In the genomic region with DNA sequence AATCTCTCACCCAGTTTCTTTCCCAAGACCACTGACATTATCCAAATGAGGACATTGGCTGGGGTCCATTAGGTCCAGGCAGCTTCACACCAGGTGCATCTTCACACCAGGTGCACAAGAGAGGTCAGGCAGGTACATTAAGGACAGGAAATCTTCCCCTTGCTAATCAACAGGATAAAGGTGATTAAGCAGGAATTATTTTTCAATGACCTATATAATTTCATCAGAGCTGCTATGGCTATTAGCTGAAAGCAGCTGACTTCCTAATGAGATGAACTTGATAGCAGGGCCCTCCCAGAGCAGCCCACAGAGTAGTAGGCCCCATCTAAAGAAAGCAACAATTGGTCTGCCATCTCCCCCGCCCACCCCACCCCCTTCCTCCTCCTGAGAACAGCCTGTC, we compare ENCODE assay signal across 14 mouse cellular contexts. TPM values are rescaled to one million over a fixed set of nuclear protein-coding genes. Genes with fewer than 3 reads are reported as not detected.
DNase-seq lines count a peak whose midpoint lies in the region; ATAC-seq and TF ChIP-seq lines count a peak whose summit lies in the region.
"Had no signal": no experiment of that assay in that cellular context is flagged by ENCODE, and none has a peak within 500 bp of the region (broad histone marks: within the 10 kb centered on the region; RNA-seq: fewer than 3 reads in every experiment).

No protein-coding gene starts in this region.

- no peaks in the 10 kb centered on the region for H3K9me3 ChIP-seq in heart, embryonic 14.5 days (ENCODE audit: control insufficient read depth, low read length)
- H3K9me3 ChIP-seq in liver, postnatal 0 days (ENCODE audit: low read length) = no peaks in the 10 kb centered on the region
- no peaks in the 10 kb centered on the region for H3K9me3 ChIP-seq in liver, embryonic 11.5 days (ENCODE audit: control insufficient read depth, low read length)
- H3K9me3 ChIP-seq in intestine, embryonic 16.5 days (ENCODE audit: control insufficient read depth, low read length) = no peaks in the 10 kb centered on the region
- H3K9me3 ChIP-seq: midbrain, embryonic 13.5 days; neural tube, embryonic 13.5 days had no signal

- no peaks in the 10 kb centered on the region for H3K36me3 ChIP-seq in heart, embryonic 14.5 days (ENCODE audit: control insufficient read depth, insufficient read depth, low read length)
- no peaks in the 10 kb centered on the region for H3K36me3 ChIP-seq in liver, postnatal 0 days (replicated peaks; ENCODE audit: insufficient read depth, low read length)
- H3K36me3 ChIP-seq in liver, embryonic 11.5 days (ENCODE audit: control insufficient read depth, insufficient read depth, low read length) = no peaks in the 10 kb centered on the region
- no peaks in the 10 kb centered on the region for H3K36me3 ChIP-seq in intestine, embryonic 16.5 days (ENCODE audit: control insufficient read depth, insufficient read depth, low read length)
- H3K36me3 ChIP-seq: midbrain, embryonic 13.5 days; neural tube, embryonic 13.5 days had no signal

- WGBS in heart, embryonic 14.5 days = 67% methylated on average over 1 of the region's 1 CpGs
- WGBS in liver, postnatal 0 days (ENCODE audit: insufficient replicate concordance) = 47% methylated on average over 1 of the region's 1 CpGs
- WGBS in liver, embryonic 11.5 days = 54% methylated on average over 1 of the region's 1 CpGs
- 63% methylated on average over 1 of the region's 1 CpGs for WGBS in intestine, embryonic 16.5 days

- no peak for TF ChIP-seq CTCF in liver, postnatal 0 days (IDR thresholded peaks at IDR 0.05; ENCODE audit: low read depth)

- H3K27me3 ChIP-seq in heart, embryonic 14.5 days (ENCODE audit: control insufficient read depth, insufficient read depth, low read length) = no peaks in the 10 kb centered on the region
- peaks cover 10% of the 10 kb centered on the region; the same call in 1 of the 2 replicates for H3K27me3 ChIP-seq in liver, postnatal 0 days (ENCODE audit: insufficient read depth, low read length)
- peaks cover 31% of the 10 kb centered on the region for H3K27me3 ChIP-seq in liver, embryonic 11.5 days (replicated peaks; ENCODE audit: control insufficient read depth, insufficient read depth, low read length)
- H3K27me3 ChIP-seq in intestine, embryonic 16.5 days (replicated peaks; ENCODE audit: control insufficient read depth, insufficient read depth, low read length) = no peaks in the 10 kb centered on the region
- H3K27me3 ChIP-seq: Patski had no signal

- H3K4me1 ChIP-seq in heart, embryonic 14.5 days (ENCODE audit: control insufficient read depth in 2 of 2, insufficient read depth in 2 of 2, low read length in 2 of 2) = peaks cover 4 to 12% of the 10 kb centered on the region in 2 experiments
- peaks cover 13% of the 10 kb centered on the region for H3K4me1 ChIP-seq in liver, postnatal 0 days (ENCODE audit: insufficient read depth)
- H3K4me1 ChIP-seq in liver, embryonic 11.5 days (replicated peaks; ENCODE audit: control insufficient read depth, insufficient read depth, low read length) = peaks cover 8% of the 10 kb centered on the region
- H3K4me1 ChIP-seq in intestine, embryonic 16.5 days (ENCODE audit: control insufficient read depth, insufficient read depth, low read length) = peaks cover 10% of the 10 kb centered on the region

- H3K9ac ChIP-seq in heart, embryonic 14.5 days (ENCODE audit: low read length) = peak overlapping the region; percentile 80; the same call in 1 of the 2 replicates
- H3K9ac ChIP-seq in liver, postnatal 0 days (replicated peaks) = no peak overlapping the region
- H3K9ac ChIP-seq in liver, embryonic 11.5 days (ENCODE audit: low read depth, low read length) = no peak overlapping the region
- no peak overlapping the region for H3K9ac ChIP-seq in intestine, embryonic 16.5 days (ENCODE audit: low read depth, low read length)
- H3K9ac ChIP-seq: midbrain, embryonic 13.5 days; neural tube, embryonic 13.5 days had no signal

- DNase-seq in heart, postnatal 4 days = no peak
- DNase-seq in liver, postnatal 0 days = no peak
- DNase-seq in liver, embryonic 11.5 days (ENCODE audit: low spot score) = no peak
- DNase-seq in retina, postnatal 7 days (ENCODE audit: low read depth, low spot score) = peak; percentile 17
- DNase-seq in ovary, adult 18-20 months (ENCODE audit: low spot score) = no peak
- DNase-seq in adrenal gland, postnatal 36 days = no peak
- DNase-seq: kidney, postnatal 14 days; layer of hippocampus, postnatal 36 days; right cerebral cortex, postnatal 14 days had no signal

- TF ChIP-seq EP300 in liver, postnatal 0 days (IDR thresholded peaks at IDR 0.05; ENCODE audit: low read depth) = no peak

- no peak overlapping the region for H3K27ac ChIP-seq in heart, embryonic 14.5 days (replicated peaks in 1 of 2; ENCODE audit: control insufficient read depth in 1 of 2, insufficient read depth in 1 of 2, low read depth in 2 of 2, low read length in 2 of 2)
- H3K27ac ChIP-seq in liver, postnatal 0 days (ENCODE audit: low read depth) = no peak overlapping the region
- no peak overlapping the region for H3K27ac ChIP-seq in liver, embryonic 11.5 days (ENCODE audit: low read depth, low read length)
- H3K27ac ChIP-seq in intestine, embryonic 16.5 days (ENCODE audit: low read length) = no peak overlapping the region
- H3K27ac ChIP-seq: midbrain, embryonic 13.5 days; neural tube, embryonic 13.5 days had no signal

- H3K4me2 ChIP-seq in heart, embryonic 14.5 days (ENCODE audit: low read length) = peak overlapping the region; percentile 78
- peak overlapping the region; percentile 94; the same call in 1 of the 2 replicates for H3K4me2 ChIP-seq in liver, postnatal 0 days (ENCODE audit: low read depth, low read length)
- H3K4me2 ChIP-seq in liver, embryonic 11.5 days = no peak overlapping the region
- H3K4me2 ChIP-seq in intestine, embryonic 16.5 days (ENCODE audit: low read depth, low read length) = no peak overlapping the region

- H3K4me3 ChIP-seq in heart, embryonic 14.5 days (ENCODE audit: control insufficient read depth in 1 of 2, insufficient read depth in 1 of 2, low read depth in 1 of 2, low read length in 2 of 2) = peak overlapping the region in 1 of 2 experiments; percentile 63; a peak in 2 of 4 replicates
- H3K4me3 ChIP-seq in liver, postnatal 0 days (ENCODE audit: low read depth, low read length) = no peak overlapping the region
- H3K4me3 ChIP-seq in liver, embryonic 11.5 days (ENCODE audit: low read depth, low read length) = no peak overlapping the region
- peak overlapping the region; percentile 63 for H3K4me3 ChIP-seq in intestine, embryonic 16.5 days (ENCODE audit: low read length)

- ATAC-seq in heart, embryonic 14.5 days (ENCODE audit: insufficient number of reproducible peaks, insufficient read depth, low FRiP score, low read depth) = no peak
- no peak for ATAC-seq in liver, postnatal 0 days
- no peak for ATAC-seq in liver, embryonic 11.5 days (replicated peaks; ENCODE audit: low FRiP score)
- no peak for ATAC-seq in intestine, embryonic 16.5 days

RNA-seq across cellular contexts. Expression of gene Glt28d2, which starts 1.4 kb away (rescaled TPM):
- polyA plus RNA-seq in heart, embryonic 14.5 days (2014; fragmentation: Nextera tagmentation; extraction: Ambion mirVana) = 2.2 and 2.4 TPM in 2 replicates
- 1 to 10 TPM; 3.9 to 4.2 TPM for total RNA-seq in heart, postnatal 4 days (2021)
- 0.48 and 0.56 TPM in 2 replicates for polyA plus RNA-seq in liver, postnatal 0 days (2015; fragmentation: Nextera tagmentation; extraction: Ambion mirVana)
- 0.08 and 0.18 TPM in 2 replicates for polyA plus RNA-seq in liver, embryonic 11.5 days (2014; fragmentation: Nextera tagmentation; extraction: Ambion mirVana)
- polyA plus RNA-seq in intestine, embryonic 16.5 days (2015; fragmentation: Nextera tagmentation; extraction: Ambion mirVana) = 2.2 and 2.4 TPM in 2 replicates
- 1 to 10 TPM; 1.6 TPM for total RNA-seq in adrenal gland, postnatal 36 days (2021)
- polyA plus RNA-seq: midbrain, embryonic 13.5 days had no signal

RNA-seq across cellular contexts. Expression of gene Gm37240, which starts 1.4 kb away (rescaled TPM):
- polyA plus RNA-seq in heart, embryonic 14.5 days (2014; fragmentation: Nextera tagmentation; extraction: Ambion mirVana) = 12.3 and 19.4 TPM in 2 replicates
- 10 to 100 TPM; 19.6 to 20.6 TPM for total RNA-seq in heart, postnatal 4 days (2021)
- polyA plus RNA-seq in liver, postnatal 0 days (2015; fragmentation: Nextera tagmentation; extraction: Ambion mirVana) = 0.49 and 0.72 TPM in 2 replicates
- 0.47 and 1.6 TPM in 2 replicates for polyA plus RNA-seq in liver, embryonic 11.5 days (2014; fragmentation: Nextera tagmentation; extraction: Ambion mirVana)
- 6.5 and 6.8 TPM in 2 replicates for polyA plus RNA-seq in intestine, embryonic 16.5 days (2015; fragmentation: Nextera tagmentation; extraction: Ambion mirVana)
- 1 to 10 TPM; 2.5 to 4.5 TPM for total RNA-seq in adrenal gland, postnatal 36 days (2021)
- total RNA-seq: layer of hippocampus, postnatal 36 days had no signal
- polyA plus RNA-seq: neural tube, embryonic 13.5 days had no signal

Comparison
In these comparisons a context has a peak if more than half of its experiments do, and no peak if none do; other contexts are left out.
1. H3K4me2 ChIP-seq: peak in heart, embryonic 14.5 days (single experiment) and liver, postnatal 0 days (single experiment); none in liver, embryonic 11.5 days (single experiment) and intestine, embryonic 16.5 days (single experiment).